Mouse (Mus musculus): ENCODE measurements around the gene Calr4.

GRCm38 (mm10) chr4:109210253-109210652 is 24.0 kb upstream of the Calr4 start:
- TF ChIP-seq POLR2A (IDR thresholded peaks at IDR 0.05; ENCODE audit: extremely low read depth, insufficient read depth, low read length), result no peak
- no peak for TF ChIP-seq CTCF (IDR thresholded peaks at IDR 0.05; ENCODE audit: low read depth, low read length)
